Mouse (Mus musculus): Measurements from ENCODE around the gene Arsg. TPM values are rescaled to one million over a fixed set of nuclear protein-coding genes. Genes with fewer than 3 reads are reported as not detected.
A peak's percentile ranks its signal among the peaks of the same experiment; 100 is the strongest.

Gene Arsg
- total RNA-seq, 2 experiments from 2014 or later = 4.8 to 6.0 TPM

- no peak for DNase-seq
- intact Hi-C loops (cut with DNase I) = no loop called here
These were observed 6.2 kb upstream of the Arsg start for GRCm38 (mm10) chr11:109466987-109467386.

GRCm38 (mm10) chr11:109468133-109468532 lies 5.0 kb upstream of the Arsg start:
- DNase-seq = no peak
- intact Hi-C loops (cut with DNase I) = no loop called here

GRCm38 (mm10) chr11:109470170-109470569 lies 3.0 kb upstream of the Arsg start:
- intact Hi-C loops (cut with DNase I) = no loop called here
- DNase-seq = no peak

GRCm38 (mm10) chr11:109470921-109471861 lies 2.0 kb upstream of the Arsg start:
- DNase-seq = no peak
- intact Hi-C loops (cut with DNase I) = no loop called here

GRCm38 (mm10) chr11:109472171-109472691 lies 943 bp upstream of the Arsg start:
- intact Hi-C loops (cut with DNase I) = no loop called here
- DNase-seq = peak; percentile 35

- DNase-seq = no peak
- intact Hi-C loops (cut with DNase I) = no loop called here
These were observed 378 bp upstream of the Arsg start for GRCm38 (mm10) chr11:109472821-109473170.

- intact Hi-C loops (cut with DNase I) = no loop called here
These were observed 1.0 kb downstream of the Arsg start for GRCm38 (mm10) chr11:109474086-109474742.

GRCm38 (mm10) chr11:109474836-109475235 lies 1.7 kb downstream of the Arsg start:
- intact Hi-C loops (cut with DNase I) = no loop called here
- no peak for DNase-seq

More at GRCm38 (mm10) chr11:109474086-109474742, 1.0 kb downstream of the Arsg start:
- no peak for DNase-seq

- intact Hi-C loops (cut with DNase I) = no loop called here
- DNase-seq = no peak
These were observed 2.5 kb downstream of the Arsg start for GRCm38 (mm10) chr11:109475717-109476116.

GRCm38 (mm10) chr11:109476241-109476640 lies 3.1 kb downstream of the Arsg start:
- intact Hi-C loops (cut with DNase I) = no loop called here
- no peak for DNase-seq

- no peak for DNase-seq
- intact Hi-C loops (cut with DNase I) = no loop called here
These were observed 3.5 kb downstream of the Arsg start for GRCm38 (mm10) chr11:109476653-109477052.

- DNase-seq = no peak
- intact Hi-C loops (cut with DNase I) = no loop called here
These were observed 4.6 kb downstream of the Arsg start for GRCm38 (mm10) chr11:109477606-109478380.

GRCm38 (mm10) chr11:109479575-109480285 lies 6.6 kb downstream of the Arsg start:
- intact Hi-C loops (cut with DNase I) = no loop called here
- DNase-seq = no peak

GRCm38 (mm10) chr11:109480440-109480839 lies 7.3 kb downstream of the Arsg start:
- intact Hi-C loops (cut with DNase I) = no loop called here
- DNase-seq = no peak

GRCm38 (mm10) chr11:109485398-109486045 lies 12.3 kb downstream of the Arsg start:
- DNase-seq = peak; percentile 66
- intact Hi-C loops (cut with DNase I) = no loop called here

GRCm38 (mm10) chr11:109487111-109487510 lies 13.9 kb downstream of the Arsg start:
- intact Hi-C loops (cut with DNase I) = no loop called here
- DNase-seq = no peak

- intact Hi-C loops (cut with DNase I) = no loop called here
- DNase-seq = no peak
These were observed 15.0 kb downstream of the Arsg start for GRCm38 (mm10) chr11:109487991-109488684.

- DNase-seq = no peak
- intact Hi-C loops (cut with DNase I) = no loop called here
These were observed 16.6 kb downstream of the Arsg start for GRCm38 (mm10) chr11:109489763-109490162.

GRCm38 (mm10) chr11:109491844-109492243 lies 18.7 kb downstream of the Arsg start:
- intact Hi-C loops (cut with DNase I) = no loop called here
- no peak for DNase-seq
